Mouse (Mus musculus) heart, embryonic 16.5 days (tissue): ENCODE data around the gene Slc25a23. TPM values are rescaled to one million over a fixed set of nuclear protein-coding genes. Genes with fewer than 3 reads are reported as not detected.
"Not testable (repeated sequence)": the region's sequence is repeated elsewhere in the genome, so short reads cannot be mapped to it uniquely, and the experiment has no call there.

Experiments
- ATAC-seq: fragments of 200-750 bp; cut with Nextera tagmentation; replicated peaks from 2 replicates; pipeline ENCODE4 v1.8.0; 2017; ENCODE audit warnings: moderate number of reproducible peaks; ENCODE audit not compliant: insufficient read depth, low FRiP score; ENCODE audit errors: extremely low read depth
- H3K27ac ChIP-seq: fragments of 300-500 bp; sonication (generic); 2 replicates; pipeline ENCODE4 v1.5.1; 2014; ENCODE audit warnings: mild to moderate bottlenecking, low read length, control low read depth, moderate library complexity
- H3K27me3 ChIP-seq: fragments of 300-500 bp; sonication (generic); 2 replicates; pipeline ENCODE4 v1.6.1; 2014; ENCODE audit warnings: low read length, mixed read lengths; ENCODE audit not compliant: control insufficient read depth, insufficient read depth
- H3K36me3 ChIP-seq: fragments of 300-500 bp; sonication (generic); 2 replicates; pipeline ENCODE4 v1.6.1; 2014; ENCODE audit not compliant: control insufficient read depth, insufficient read depth
- H3K4me1 ChIP-seq: fragments of 300-500 bp; sonication (generic); 2 replicates; pipeline ENCODE4 v1.6.1; 2014; ENCODE audit warnings: low read length, mixed read lengths; ENCODE audit not compliant: control insufficient read depth, insufficient read depth
- H3K4me2 ChIP-seq: fragments of 300-500 bp; sonication (generic); 2 replicates; pipeline ENCODE4 v1.6.1; 2014; ENCODE audit warnings: low read depth, mild to moderate bottlenecking, control low read depth, low read length
- H3K4me3 ChIP-seq: fragments of 300-500 bp; sonication (generic); 2 replicates; pipeline ENCODE4 v1.5.1; 2014; ENCODE audit warnings: mild to moderate bottlenecking, control low read depth, low read length
- H3K9ac ChIP-seq: fragments of 300-500 bp; sonication (generic); 2 replicates; pipeline ENCODE4 v1.6.1; 2014; ENCODE audit warnings: low read length, control low read depth
- H3K9me3 ChIP-seq: fragments of 300-500 bp; sonication (generic); replicated peaks from 2 replicates; pipeline ENCODE4 v1.6.1; 2016; ENCODE audit warnings: low read length; ENCODE audit not compliant: control insufficient read depth
- whole genome bisulfite sequencing: fragments of 180-500 bp; shearing (Covaris S2); extraction: QIAGEN DNeasy Blood & Tissue Kit; methylation state at CpG from one replicate; pipeline ENCODE4 v1.1.7; 2014; 5-methylcytosine and 5-hydroxymethylcytosine counted together
- polyA plus RNA-seq: library from polyadenylated mRNA; unstranded; fragments of >200 nt; fragmentation: Nextera tagmentation; extraction: Ambion mirVana; gene quantifications from 2 replicates; pipeline ENCODE4 v1.2.1, GENCODE M21; 2015

Slc25a23 gene
- polyA plus RNA-seq, 1 experiment from 2014 or later, result 17.0 TPM

DNA sequence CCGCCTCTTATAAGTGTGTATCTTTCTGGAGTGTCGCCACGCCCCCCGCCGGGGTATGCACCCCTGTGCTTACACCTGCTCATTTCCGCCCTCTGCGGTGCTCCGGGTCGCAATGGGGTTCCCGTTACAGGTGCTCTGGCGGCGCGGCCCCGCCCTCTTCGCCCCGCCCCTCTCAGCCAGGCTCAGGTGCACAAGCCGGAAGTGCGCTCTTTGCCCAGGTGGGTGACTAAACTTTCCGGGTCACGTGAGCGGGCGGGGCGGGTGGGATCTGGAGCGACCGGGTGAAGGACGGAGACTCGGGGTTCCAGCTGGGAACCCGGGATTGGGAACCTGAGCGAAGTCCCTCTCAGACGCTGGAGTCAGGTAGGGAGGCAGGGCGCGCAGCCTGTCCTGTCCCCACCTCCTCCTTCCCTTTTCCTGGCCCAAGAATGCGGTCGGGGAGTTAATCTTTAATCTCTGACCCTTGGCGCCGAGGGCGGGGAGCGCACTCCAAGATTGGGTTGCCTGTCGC is 2.4 kb upstream of the Slc25a23 start:
- peaks cover 17% of the 10 kb centered on the region for H3K4me1 ChIP-seq
- H3K9me3 ChIP-seq, result no peaks in the 10 kb centered on the region
- ATAC-seq, result no peak
- peak overlapping the region; percentile 44 for H3K4me3 ChIP-seq
- H3K27ac ChIP-seq, result no peak overlapping the region
- 0 out of 2 replicates have a peak overlapping the region, but pooled peaks have one; percentile 6 for H3K9ac ChIP-seq
- H3K36me3 ChIP-seq, result no peaks in the 10 kb centered on the region
- peak overlapping the region; percentile 57 for H3K4me2 ChIP-seq
- 2% methylated on average over 39 of the region's 39 CpGs for WGBS
- peaks cover 31% of the 10 kb centered on the region for H3K27me3 ChIP-seq

DNA sequence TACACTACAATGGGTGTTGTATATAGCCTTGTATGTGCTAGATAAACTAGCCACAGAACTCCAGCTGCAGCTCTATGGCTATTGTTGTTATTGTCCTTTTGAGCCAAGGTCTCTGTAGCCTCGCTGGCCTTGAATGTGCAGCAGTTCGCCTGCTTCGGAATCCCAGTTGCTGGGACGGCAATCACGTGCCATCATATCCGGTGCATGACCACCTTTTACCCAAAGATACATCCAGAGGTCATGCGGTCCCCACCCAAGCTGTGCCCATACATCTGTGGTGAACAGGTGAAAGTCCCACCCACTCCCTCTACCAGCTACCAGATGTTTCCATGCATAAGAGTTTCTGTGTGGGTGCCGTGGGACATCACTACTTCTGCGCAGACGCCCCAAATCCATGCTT is 1.4 kb upstream of the Slc25a23 start:
- no peak overlapping the region for H3K27ac ChIP-seq
- H3K9me3 ChIP-seq, result no peaks in the 10 kb centered on the region
- ATAC-seq, result no peak
- peak overlapping the region; percentile 79 for H3K4me2 ChIP-seq
- WGBS, result 34% methylated on average over 10 of the region's 10 CpGs
- H3K9ac ChIP-seq, result peak overlapping the region; percentile 63; the same call in 1 of the 2 replicates
- peaks cover 17% of the 10 kb centered on the region for H3K4me1 ChIP-seq
- H3K27me3 ChIP-seq, result peaks cover 24% of the 10 kb centered on the region
- H3K4me3 ChIP-seq, result no peak overlapping the region
- no peaks in the 10 kb centered on the region for H3K36me3 ChIP-seq

DNA sequence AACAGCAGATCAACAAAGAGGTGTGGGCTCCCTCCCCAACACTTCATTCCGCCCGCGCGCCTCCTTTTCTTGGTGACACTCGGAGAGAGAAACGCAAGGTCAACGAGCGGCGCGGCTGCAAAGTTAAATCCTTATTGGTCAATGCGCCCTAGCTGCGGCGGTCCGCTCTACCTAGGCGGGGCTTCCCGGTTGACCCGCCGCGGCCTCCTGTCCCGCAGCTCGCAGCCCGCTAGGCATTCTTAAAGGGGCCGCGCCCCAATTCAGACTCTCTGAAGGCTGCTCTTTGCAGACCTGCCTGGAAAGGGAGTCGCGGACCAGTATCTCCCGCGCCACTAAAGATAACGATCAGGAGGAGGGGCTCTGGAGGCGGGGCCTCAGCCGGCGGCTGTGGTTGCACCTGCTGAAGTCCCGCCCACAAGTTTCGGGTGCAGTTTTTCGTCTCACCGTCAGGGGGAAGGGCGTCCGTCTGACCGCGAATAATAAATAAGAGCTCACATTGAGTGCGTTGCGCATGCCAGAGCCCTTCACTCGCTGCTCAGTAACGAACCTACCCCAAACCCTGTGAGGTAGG is 653 bp upstream of the Slc25a23 start:
- Histone ChIP-seq H3K4me2 (peak overlapping the region; percentile 79), H3K4me3 (peak overlapping the region; percentile 89), H3K9me3 (no peaks in the 10 kb centered on the region), H3K27me3 (peaks cover 22% of the 10 kb centered on the region), H3K27ac (peak overlapping the region; percentile 87), H3K9ac (peak overlapping the region; percentile 93), H3K4me1 (peaks cover 17% of the 10 kb centered on the region), H3K36me3 (no peaks in the 10 kb centered on the region)
- under 1% methylated on average over 44 of the region's 44 CpGs for WGBS
- ATAC-seq, result peak; percentile 88

DNA sequence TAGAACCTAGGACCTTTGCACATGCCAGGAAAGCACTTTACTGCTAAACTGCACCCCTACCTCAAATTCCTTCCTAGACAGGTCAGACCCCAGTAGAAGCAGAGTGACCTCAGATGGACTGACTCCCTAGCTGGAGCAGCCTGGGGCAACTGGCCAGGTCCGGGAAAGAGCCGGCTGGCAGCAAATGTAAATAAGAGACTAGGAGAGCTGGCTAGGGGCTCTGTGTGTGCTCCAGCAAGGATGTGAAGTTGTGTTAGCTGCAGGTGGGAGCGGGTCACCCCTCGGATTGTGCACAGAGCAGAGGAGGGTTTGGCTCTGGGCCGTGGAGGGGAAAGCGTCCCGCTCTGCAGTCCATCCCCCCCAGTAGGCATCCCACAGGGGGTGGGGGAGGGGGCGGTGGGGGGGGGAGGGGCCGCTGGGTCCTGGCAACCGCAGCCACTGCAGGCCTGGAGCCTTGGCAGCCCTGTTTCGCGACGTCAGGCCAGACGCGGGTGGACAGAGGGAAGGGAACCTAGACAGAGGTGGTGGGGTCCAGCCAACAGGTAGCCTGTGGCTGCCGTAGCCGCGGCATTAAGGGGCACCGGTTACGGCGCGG is 675 bp downstream of the Slc25a23 start, which contains the start of gene Crb3:
Gene Crb3 (plus strand): TSS at position 215 of the 595 bp plus-strand sequence.
- Histone ChIP-seq H3K4me1 (peaks cover 17% of the 10 kb centered on the region), H3K9me3 (no peaks in the 10 kb centered on the region), H3K27me3 (peaks cover 22% of the 10 kb centered on the region), H3K27ac (peak within 1 kb of the TSS; percentile 87), H3K9ac (peak within 1 kb of the TSS; percentile 93), H3K4me2 (peak within 1 kb of the TSS; percentile 79), H3K4me3 (peak within 1 kb of the TSS; percentile 89), H3K36me3 (0 out of 2 replicates have a peak, but pooled peaks cover 4% of the 10 kb centered on the region)
- WGBS, result under 1% methylated on average over 18 of the region's 22 CpGs
- ATAC-seq, result peak; percentile 8; the same call in 1 of the 2 replicates

DNA sequence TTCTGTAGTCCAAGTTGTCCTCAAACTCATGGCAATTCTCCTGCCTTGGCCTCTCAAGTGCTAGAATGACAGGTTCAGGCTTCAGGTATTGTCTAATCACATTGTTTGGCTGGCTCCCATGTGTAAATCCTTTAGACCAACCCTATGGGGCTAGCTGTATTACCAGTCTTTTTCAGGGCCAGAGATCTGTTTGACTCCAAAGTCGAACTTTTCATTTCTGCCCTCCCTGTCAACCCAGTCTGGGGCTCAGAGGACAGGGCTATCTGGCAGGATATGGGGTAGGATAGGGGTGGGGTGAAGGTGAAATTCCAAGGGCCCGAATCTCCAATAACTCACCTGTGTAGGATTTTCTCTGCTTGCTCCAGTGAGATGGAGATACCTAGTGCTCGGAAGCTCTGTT is 3.4 kb downstream of the Slc25a23 start:
- no peaks in the 10 kb centered on the region for H3K9me3 ChIP-seq
- no peak overlapping the region for H3K9ac ChIP-seq
- peaks cover 20% of the 10 kb centered on the region for H3K36me3 ChIP-seq
- H3K27ac ChIP-seq, result no peak overlapping the region
- no peak overlapping the region for H3K4me3 ChIP-seq
- 84% methylated on average over 3 of the region's 3 CpGs for WGBS
- ATAC-seq, result no peak
- H3K27me3 ChIP-seq, result peaks cover 4% of the 10 kb centered on the region
- peaks cover 17% of the 10 kb centered on the region for H3K4me1 ChIP-seq
- no peak overlapping the region for H3K4me2 ChIP-seq

DNA sequence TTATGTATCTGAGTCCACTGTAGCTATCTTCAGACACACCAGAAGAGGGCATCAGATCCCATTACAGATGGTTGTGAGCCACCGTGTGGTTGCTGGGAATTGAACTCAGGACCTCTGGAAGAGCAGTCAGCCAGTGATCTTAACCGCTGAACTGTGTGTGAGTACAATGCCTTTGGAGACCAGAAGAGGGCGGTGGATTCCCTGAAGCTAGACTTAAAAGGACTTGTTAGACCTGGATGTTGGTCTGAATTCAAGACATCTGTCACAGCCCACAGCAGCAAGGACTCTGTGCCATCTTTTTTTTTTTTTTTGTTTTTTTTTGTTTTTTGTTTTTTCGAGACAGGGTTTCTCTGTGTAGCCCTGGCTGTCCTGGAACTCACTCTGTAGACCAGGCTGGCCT is 8.0 kb downstream of the Slc25a23 start:
- H3K9me3 ChIP-seq, H3K9ac ChIP-seq, ATAC-seq, H3K4me3 ChIP-seq, H3K27me3 ChIP-seq, H3K4me2 ChIP-seq, H3K27ac ChIP-seq, H3K4me1 ChIP-seq: not testable (repeated sequence)
- 77% methylated on average over 4 of the region's 4 CpGs for WGBS
- H3K36me3 ChIP-seq, result peaks cover 26% of the 10 kb centered on the region

DNA sequence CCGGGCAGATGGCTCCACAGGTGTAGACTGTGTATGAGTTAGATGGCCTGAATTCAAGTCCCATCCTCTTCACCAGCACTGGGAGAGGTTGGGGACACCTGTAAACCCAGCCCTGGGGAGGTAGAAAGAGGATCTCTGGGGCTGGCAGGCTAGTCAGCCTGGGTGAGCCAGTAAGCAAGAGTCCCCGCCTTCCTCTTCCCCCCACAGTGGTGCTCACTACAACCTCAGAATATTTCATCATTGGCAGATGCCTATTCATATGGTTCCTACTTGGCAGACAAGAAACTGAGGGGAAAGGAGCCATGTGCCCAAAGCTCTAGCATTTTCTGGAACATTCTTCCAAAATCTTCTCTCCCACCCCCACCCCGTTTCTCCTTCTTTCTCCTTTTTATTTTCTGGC is 10.8 kb downstream of the Slc25a23 start:
- H3K36me3 ChIP-seq, result peaks cover 22% of the 10 kb centered on the region
- H3K4me2 ChIP-seq, result no peak overlapping the region
- H3K9ac ChIP-seq, result no peak overlapping the region
- no peaks in the 10 kb centered on the region for H3K4me1 ChIP-seq
- H3K27me3 ChIP-seq, result no peaks in the 10 kb centered on the region
- WGBS, result 89% methylated on average over 3 of the region's 3 CpGs
- H3K4me3 ChIP-seq, result no peak overlapping the region
- no peaks in the 10 kb centered on the region for H3K9me3 ChIP-seq
- H3K27ac ChIP-seq, result no peak overlapping the region
- ATAC-seq, result no peak

DNA sequence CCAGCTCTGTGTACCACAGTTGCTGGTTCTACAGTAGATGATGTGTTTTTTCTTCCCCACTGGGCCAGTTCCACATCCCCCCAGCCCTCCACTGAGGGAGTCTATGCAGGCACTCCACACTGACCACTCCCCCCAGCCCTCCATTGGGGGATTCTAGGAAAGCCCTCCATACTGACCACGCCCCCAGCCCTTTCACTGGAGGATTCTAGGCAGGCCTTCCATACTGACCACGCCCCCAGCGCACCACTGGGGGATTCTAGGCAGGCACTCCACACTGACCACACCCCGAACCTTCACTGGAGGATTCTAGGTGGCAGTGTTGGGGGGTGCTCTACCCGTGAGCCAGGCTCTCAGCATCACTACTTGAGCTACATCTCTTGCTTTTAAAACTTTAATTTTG is 12.3 kb downstream of the Slc25a23 start:
- 36% methylated on average over 5 of the region's 5 CpGs for WGBS
- Histone ChIP-seq H3K4me3 (no peak overlapping the region), H3K36me3 (peaks cover 12% of the 10 kb centered on the region), H3K9me3 (no peaks in the 10 kb centered on the region), H3K27ac (no peak overlapping the region), H3K9ac (no peak overlapping the region), H3K27me3 (no peaks in the 10 kb centered on the region), H3K4me1 (peaks cover 3% of the 10 kb centered on the region; the same call in 1 of the 2 replicates), H3K4me2 (no peak overlapping the region)
- no peak for ATAC-seq

DNA sequence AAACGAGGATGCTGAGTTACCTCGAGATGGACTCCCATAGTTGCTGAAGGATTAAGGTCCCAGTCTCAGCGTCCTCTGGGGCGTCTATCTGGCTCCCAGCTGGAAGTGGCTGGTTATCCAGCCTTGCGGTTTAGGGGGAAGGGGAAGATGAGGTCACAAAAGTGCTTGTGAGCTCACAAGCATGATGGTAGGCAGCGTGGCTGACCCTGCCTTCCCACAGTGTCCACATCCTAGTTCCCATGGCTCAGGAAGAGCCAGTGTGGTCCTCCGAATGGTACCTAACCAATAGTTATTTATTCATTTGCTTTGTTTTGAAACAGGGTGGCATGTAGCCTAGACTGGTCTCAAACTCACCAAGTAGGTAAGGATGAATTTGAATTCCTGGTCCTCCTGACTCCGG is 18.1 kb downstream of the Slc25a23 start, which contains the start of gene Slc25a41:
Gene Slc25a41 (minus strand): TSS at position 101 of the 400 bp plus-strand sequence.
- Histone ChIP-seq H3K27ac (no peak within 1 kb of the TSS), H3K36me3 (no peaks in the 10 kb centered on the region; the same call in 1 of the 2 replicates), H3K4me3 (no peak within 1 kb of the TSS), H3K27me3 (peaks cover 12% of the 10 kb centered on the region), H3K9me3 (no peaks in the 10 kb centered on the region), H3K4me1 (peaks cover 3% of the 10 kb centered on the region; the same call in 1 of the 2 replicates), H3K9ac (no peak within 1 kb of the TSS), H3K4me2 (no peak within 1 kb of the TSS)
- no peak for ATAC-seq
- WGBS, result 63% methylated on average over 8 of the region's 8 CpGs
